Mouse (Mus musculus): ENCODE measurements around the gene H1fnt. TPM values are rescaled to one million over a fixed set of nuclear protein-coding genes. Genes with fewer than 3 reads are reported as not detected.

Gene H1fnt
- not detected in 2 replicates for polyA plus RNA-seq (2011; ENCODE audit: insufficient read depth, insufficient read length, low replicate concordance, missing spikeins)

DNA sequence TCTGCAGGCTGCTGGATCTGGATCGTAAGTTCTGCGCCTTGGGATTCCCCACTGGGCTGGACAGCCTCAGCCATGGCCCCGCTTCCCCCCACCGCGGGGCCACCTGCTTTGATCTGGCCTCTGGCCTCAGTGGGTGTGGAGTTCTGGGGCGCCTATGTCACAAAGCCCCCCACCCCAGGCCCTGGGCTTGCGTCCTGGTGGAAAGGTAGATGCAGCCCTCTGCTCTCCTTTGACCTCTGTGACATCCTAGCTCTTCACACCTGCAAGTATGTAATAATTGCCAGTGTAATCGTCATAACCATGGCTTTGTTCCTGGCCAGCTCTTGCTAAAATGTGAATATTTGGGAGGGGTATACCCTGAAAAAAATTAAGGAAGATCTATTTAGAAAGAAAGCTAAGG is at the start of gene H1fnt:
Gene H1fnt, minus strand, starts transcription at position 101 of the 400 bp plus-strand sequence.
- Histone ChIP-seq H3K27ac (ENCODE audit: control insufficient read depth, insufficient read depth, low read depth, low read length, poor library complexity) (0 out of 2 replicates have a peak within 1 kb of the TSS, but pooled peaks have one; percentile 15), H3K4me1 (ENCODE audit: control insufficient read depth, insufficient read depth, low read length) (no peaks in the 10 kb centered on the region), H3K4me3 (replicated peaks; ENCODE audit: control insufficient read depth, low read depth, low read length) (no peak within 1 kb of the TSS)
- 83% methylated on average over 8 of the region's 8 CpGs for WGBS
- TF ChIP-seq POLR2A (IDR thresholded peaks at IDR 0.05; ENCODE audit: borderline replicate concordance, control insufficient read depth, low read depth, low read length) (no peak), CTCF (IDR thresholded peaks at IDR 0.05; ENCODE audit: control insufficient read depth, insufficient read depth, low read length) (no peak)

- 5% methylated on average over 58 of the region's 60 CpGs for WGBS
- Histone ChIP-seq H3K4me1 (ENCODE audit: control insufficient read depth, insufficient read depth, low read length) (no peaks in the 10 kb centered on the region), H3K27ac (ENCODE audit: control insufficient read depth, insufficient read depth, low read depth, low read length, poor library complexity) (no peak within 1 kb of the TSS), H3K4me3 (replicated peaks; ENCODE audit: control insufficient read depth, low read depth, low read length) (no peak within 1 kb of the TSS)
- TF ChIP-seq POLR2A (IDR thresholded peaks at IDR 0.05; ENCODE audit: borderline replicate concordance, control insufficient read depth, low read depth, low read length): no peak
- no peak for TF ChIP-seq CTCF (IDR thresholded peaks at IDR 0.05; ENCODE audit: control insufficient read depth, insufficient read depth, low read length)
Measured at GRCm38 (mm10) chr15:98295628-98296551, 38.8 kb upstream of the H1fnt start, which contains the start of gene Zfp641. Zfp641 (minus strand) TSS chr15:98296161.

- no peaks in the 10 kb centered on the region; the same call in 1 of the 2 replicates for H3K4me1 ChIP-seq (ENCODE audit: control insufficient read depth, insufficient read depth, low read length)
- TF ChIP-seq POLR2A (IDR thresholded peaks at IDR 0.05; ENCODE audit: borderline replicate concordance, control insufficient read depth, low read depth, low read length) (no peak), CTCF (IDR thresholded peaks at IDR 0.05; ENCODE audit: control insufficient read depth, insufficient read depth, low read length) (no peak)
- H3K4me3 ChIP-seq (replicated peaks; ENCODE audit: control insufficient read depth, low read depth, low read length): no peak overlapping the region
- 80% methylated on average over 8 of the region's 8 CpGs for WGBS
- no peak overlapping the region for H3K27ac ChIP-seq (ENCODE audit: control insufficient read depth, insufficient read depth, low read depth, low read length, poor library complexity)
Measured at GRCm38 (mm10) chr15:98293651-98294050, 36.6 kb upstream of the H1fnt start.

- Histone ChIP-seq H3K4me3 (replicated peaks; ENCODE audit: control insufficient read depth, low read depth, low read length) (no peak overlapping the region), H3K4me1 (ENCODE audit: control insufficient read depth, insufficient read depth, low read length) (no peaks in the 10 kb centered on the region; the same call in 1 of the 2 replicates), H3K27ac (ENCODE audit: control insufficient read depth, insufficient read depth, low read depth, low read length, poor library complexity) (no peak overlapping the region; the same call in 1 of the 2 replicates)
- TF ChIP-seq POLR2A (IDR thresholded peaks at IDR 0.05; ENCODE audit: borderline replicate concordance, control insufficient read depth, low read depth, low read length) (no peak), CTCF (IDR thresholded peaks at IDR 0.05; ENCODE audit: control insufficient read depth, insufficient read depth, low read length) (no peak)
- WGBS: 81% methylated on average over 12 of the region's 12 CpGs
Measured at GRCm38 (mm10) chr15:98288566-98288965, 31.5 kb upstream of the H1fnt start.

- Histone ChIP-seq H3K4me1 (ENCODE audit: control insufficient read depth, insufficient read depth, low read length) (no peaks in the 10 kb centered on the region; the same call in 1 of the 2 replicates), H3K4me3 (replicated peaks; ENCODE audit: control insufficient read depth, low read depth, low read length) (no peak overlapping the region), H3K27ac (ENCODE audit: control insufficient read depth, insufficient read depth, low read depth, low read length, poor library complexity) (no peak overlapping the region)
- WGBS: 77% methylated on average over 7 of the region's 7 CpGs
- TF ChIP-seq CTCF (IDR thresholded peaks at IDR 0.05; ENCODE audit: control insufficient read depth, insufficient read depth, low read length): no peak
- TF ChIP-seq POLR2A (IDR thresholded peaks at IDR 0.05; ENCODE audit: borderline replicate concordance, control insufficient read depth, low read depth, low read length): no peak
Measured at GRCm38 (mm10) chr15:98286418-98286817, 29.3 kb upstream of the H1fnt start.

DNA sequence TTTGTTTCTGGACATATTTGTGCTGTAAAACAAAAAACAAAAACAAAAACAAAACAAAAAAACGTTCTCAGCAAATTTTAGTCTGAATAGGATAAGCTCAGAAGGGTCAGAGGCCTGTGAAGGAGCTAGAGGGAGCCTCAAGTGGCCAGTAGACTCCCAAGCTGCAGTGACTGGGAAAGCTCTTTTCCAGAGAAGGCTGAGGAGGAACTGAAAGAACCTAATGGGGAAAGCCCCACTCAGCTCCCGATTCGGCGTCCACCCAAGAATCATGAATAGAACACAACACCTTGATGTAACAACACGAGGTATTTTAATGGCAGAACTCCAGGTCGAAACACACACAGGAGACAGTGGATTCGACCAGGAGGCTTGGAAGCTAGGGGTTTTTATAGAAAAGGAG is 683 bp upstream of the H1fnt start:
- H3K4me1 ChIP-seq (ENCODE audit: control insufficient read depth, insufficient read depth, low read length): no peaks in the 10 kb centered on the region
- 81% methylated on average over 7 of the region's 7 CpGs for WGBS
- TF ChIP-seq CTCF (IDR thresholded peaks at IDR 0.05; ENCODE audit: control insufficient read depth, insufficient read depth, low read length): no peak
- no peak for TF ChIP-seq POLR2A (IDR thresholded peaks at IDR 0.05; ENCODE audit: borderline replicate concordance, control insufficient read depth, low read depth, low read length)

GRCm38 (mm10) chr15:98256271-98256670 is 822 bp downstream of the H1fnt start:
- Histone ChIP-seq H3K27ac (ENCODE audit: control insufficient read depth, insufficient read depth, low read depth, low read length, poor library complexity) (0 out of 2 replicates have a peak overlapping the region, but pooled peaks have one; percentile 15), H3K4me3 (replicated peaks; ENCODE audit: control insufficient read depth, low read depth, low read length) (no peak overlapping the region), H3K4me1 (ENCODE audit: control insufficient read depth, insufficient read depth, low read length) (no peaks in the 10 kb centered on the region)
- WGBS: 92% methylated on average over 13 of the region's 13 CpGs
- TF ChIP-seq POLR2A (IDR thresholded peaks at IDR 0.05; ENCODE audit: borderline replicate concordance, control insufficient read depth, low read depth, low read length) (no peak), CTCF (IDR thresholded peaks at IDR 0.05; ENCODE audit: control insufficient read depth, insufficient read depth, low read length) (no peak)

More for the DNA sequence above, 683 bp upstream of the H1fnt start:
- Histone ChIP-seq H3K4me3 (replicated peaks; ENCODE audit: control insufficient read depth, low read depth, low read length) (no peak overlapping the region), H3K27ac (ENCODE audit: control insufficient read depth, insufficient read depth, low read depth, low read length, poor library complexity) (no peak overlapping the region)

DNA sequence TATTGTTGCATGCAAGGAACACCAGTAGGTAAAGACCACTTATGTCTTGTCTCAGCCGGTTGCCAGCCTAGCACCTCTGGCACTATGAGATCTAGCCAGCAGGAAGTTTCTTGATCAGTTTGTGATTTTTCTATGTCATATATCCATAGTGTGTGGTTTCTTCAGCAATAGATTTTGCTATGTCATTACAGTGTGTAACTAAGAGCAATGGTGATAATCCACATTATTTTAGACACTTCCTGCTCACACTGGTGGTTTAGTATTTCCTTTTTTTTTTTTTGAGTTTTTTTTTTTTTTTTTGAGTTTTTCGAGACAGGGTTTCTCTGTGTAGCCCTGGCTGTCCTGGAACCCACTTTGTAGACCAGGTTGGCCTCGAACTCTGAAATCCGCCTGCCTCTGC is 21.7 kb downstream of the H1fnt start:
- Histone ChIP-seq H3K4me1 (ENCODE audit: control insufficient read depth, insufficient read depth, low read length) (no peaks in the 10 kb centered on the region; the same call in 1 of the 2 replicates), H3K27ac (ENCODE audit: control insufficient read depth, insufficient read depth, low read depth, low read length, poor library complexity) (no peak overlapping the region), H3K4me3 (replicated peaks; ENCODE audit: control insufficient read depth, low read depth, low read length) (no peak overlapping the region)
- 44% methylated on average over 4 of the region's 4 CpGs for WGBS
- TF ChIP-seq CTCF (IDR thresholded peaks at IDR 0.05; ENCODE audit: control insufficient read depth, insufficient read depth, low read length): no peak
- TF ChIP-seq POLR2A (IDR thresholded peaks at IDR 0.05; ENCODE audit: borderline replicate concordance, control insufficient read depth, low read depth, low read length): no peak

All from bone marrow, adult 2 months (tissue).